Mouse (Mus musculus) adrenal gland, adult 10 weeks (tissue): ENCODE data around the gene Ppp2r2d. TPM values are rescaled to one million over a fixed set of nuclear protein-coding genes. Genes with fewer than 3 reads are reported as not detected.

Experiments used
- polyA plus RNA-seq: library from polyadenylated mRNA; stranded (reverse); fragments of 350-450 nt; fragmentation: Illumina TruSeq; extraction: RNeasy Lipid Tissue Mini Kit (QIAGEN cat#74804); gene quantifications from one replicate; pipeline ENCODE4 v1.2.3, GENCODE M21; 2014; ENCODE audit warnings: low read depth, low replicate concordance

Ppp2r2d gene
- polyA plus RNA-seq, result 223 TPM

GRCm38 (mm10) chr7:138845544-138846391 lies at the start of gene Ppp2r2d, which contains the start of gene Mapk1ip1:
TSS of gene Ppp2r2d (plus strand) at chr7:138846079.
TSS of gene Mapk1ip1 (minus strand) at chr7:138846273.

DNA sequence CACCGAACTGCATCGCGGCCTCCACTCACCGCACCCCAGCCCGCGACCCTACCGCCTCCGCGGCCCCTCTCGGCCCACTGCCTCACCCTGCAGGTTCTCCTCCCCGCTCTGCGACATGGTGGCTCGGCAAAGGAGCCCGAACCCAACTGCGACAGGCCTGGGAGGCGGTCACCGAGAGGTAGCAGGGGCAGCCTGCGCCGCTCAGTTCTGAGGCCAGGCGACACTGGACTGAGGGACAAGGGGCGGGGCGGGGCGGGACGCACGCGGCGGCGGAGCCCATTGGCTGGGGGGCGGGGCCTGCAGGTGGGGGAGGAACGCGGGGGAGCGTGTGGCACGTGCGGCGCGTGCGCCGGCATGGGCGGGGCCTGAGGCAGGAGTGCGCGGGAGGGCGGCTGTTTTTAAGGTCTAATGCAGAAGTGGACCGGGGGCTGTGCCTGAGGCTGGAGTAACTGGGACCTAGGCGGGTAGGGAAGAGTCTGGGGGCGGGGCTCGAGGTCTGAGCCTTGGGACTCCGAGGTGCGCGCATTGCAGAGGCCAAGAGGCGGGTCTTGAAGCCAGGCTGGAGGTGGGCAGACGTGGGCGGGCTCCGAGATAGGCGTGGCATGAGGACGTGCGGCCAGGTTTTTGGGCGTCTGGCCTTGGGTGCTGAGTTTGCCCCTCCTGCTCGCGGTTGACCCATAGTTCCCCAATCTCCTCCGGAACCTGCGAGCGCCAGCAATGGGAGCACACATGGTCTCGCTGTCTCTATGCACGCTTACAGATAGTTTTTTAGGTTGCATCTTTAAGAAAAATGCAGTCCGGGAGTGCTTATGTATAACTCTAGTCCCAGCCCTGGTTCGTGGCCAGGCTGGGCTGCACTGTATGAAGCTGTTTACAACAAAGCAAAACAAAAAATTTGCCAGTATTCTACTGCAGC lies 63.7 kb downstream of the Ppp2r2d start, which contains the start of gene Bnip3:
Gene Bnip3, minus strand, starts transcription at position 243 of the 916 bp plus-strand sequence.

Other genes with a start within 250 kb of the Ppp2r2d start
- 10.0 TPM for gene Mapk1ip1, start 194 bp downstream of the Ppp2r2d start, polyA plus RNA-seq
- gene Bnip3, start 63.4 kb downstream of the Ppp2r2d start, polyA plus RNA-seq, result 628 TPM
- 1.9 TPM for gene Jakmip3, start 94.7 kb downstream of the Ppp2r2d start, polyA plus RNA-seq
- gene Dpysl4, start 239.9 kb downstream of the Ppp2r2d start, polyA plus RNA-seq, result not detected